Mouse (Mus musculus) ovary, adult 18-20 months (tissue): ENCODE results near the gene Tns3.
A peak's percentile ranks its signal among the peaks of the same experiment; 100 is the strongest.

Experiments
- DNase-seq: peaks from one replicate; pipeline ENCODE4 v3.0.0; 2022; ENCODE audit warnings: low spot score, mixed read lengths

Gene Tns3

GRCm38 (mm10) chr11:8651448-8652035 lies 12.8 kb downstream of the Tns3 start:
- DNase-seq: no peak

- no peak for DNase-seq
These were observed 18.7 kb downstream of the Tns3 start for GRCm38 (mm10) chr11:8645609-8646008.

DNA sequence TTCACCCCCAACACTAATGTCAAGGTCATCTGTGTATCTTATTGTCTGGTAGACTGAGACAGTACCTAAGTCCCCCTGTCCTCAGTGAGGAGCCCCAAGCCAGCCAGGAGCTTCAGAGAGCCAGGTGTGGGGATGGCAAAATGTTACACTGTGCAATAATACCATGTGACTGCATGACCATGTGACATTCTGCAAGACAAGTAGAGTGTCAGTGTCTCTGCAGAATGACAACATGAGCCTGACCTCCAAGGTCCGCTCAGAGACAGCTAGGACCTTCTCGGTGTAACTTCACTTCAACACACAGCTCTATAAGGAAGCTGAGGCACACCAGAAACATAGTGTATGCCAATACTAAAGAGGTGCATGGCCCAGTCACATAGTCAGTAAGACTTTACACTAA lies 20.1 kb downstream of the Tns3 start:
- no peak for DNase-seq

DNA sequence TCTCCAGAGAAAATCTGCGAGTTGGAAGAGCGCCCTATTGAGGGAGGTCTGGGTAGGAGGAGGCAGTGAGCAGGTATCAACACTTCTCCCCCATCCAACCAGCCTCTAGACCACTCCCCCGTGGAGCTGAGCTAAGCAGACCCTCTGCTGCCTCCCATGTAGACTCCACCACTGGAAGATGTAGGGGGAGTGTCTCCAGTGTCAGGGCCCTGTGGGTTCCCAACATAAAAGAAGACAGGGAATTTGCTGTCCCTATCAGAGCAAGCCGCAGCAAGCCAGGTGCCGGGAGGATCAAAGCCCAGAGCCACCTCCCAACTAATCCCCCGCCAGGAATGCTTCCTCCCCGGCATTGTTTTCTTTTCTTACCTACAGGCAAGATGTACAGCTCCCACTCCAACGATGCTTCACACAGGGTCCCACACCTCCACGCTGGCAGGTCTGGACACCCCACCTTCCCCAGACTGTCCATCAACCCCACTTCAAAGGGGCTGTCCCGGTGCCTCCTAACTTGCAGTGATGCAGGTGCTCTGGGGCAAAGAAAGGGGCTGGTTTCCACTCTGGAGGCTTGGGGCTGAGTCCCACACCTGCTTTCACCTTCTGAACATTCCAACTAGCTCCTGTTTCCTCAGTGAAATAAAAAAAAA lies 22.6 kb downstream of the Tns3 start:
- DNase-seq: no peak

GRCm38 (mm10) chr11:8639726-8640125 lies 24.6 kb downstream of the Tns3 start:
- no peak for DNase-seq

DNA sequence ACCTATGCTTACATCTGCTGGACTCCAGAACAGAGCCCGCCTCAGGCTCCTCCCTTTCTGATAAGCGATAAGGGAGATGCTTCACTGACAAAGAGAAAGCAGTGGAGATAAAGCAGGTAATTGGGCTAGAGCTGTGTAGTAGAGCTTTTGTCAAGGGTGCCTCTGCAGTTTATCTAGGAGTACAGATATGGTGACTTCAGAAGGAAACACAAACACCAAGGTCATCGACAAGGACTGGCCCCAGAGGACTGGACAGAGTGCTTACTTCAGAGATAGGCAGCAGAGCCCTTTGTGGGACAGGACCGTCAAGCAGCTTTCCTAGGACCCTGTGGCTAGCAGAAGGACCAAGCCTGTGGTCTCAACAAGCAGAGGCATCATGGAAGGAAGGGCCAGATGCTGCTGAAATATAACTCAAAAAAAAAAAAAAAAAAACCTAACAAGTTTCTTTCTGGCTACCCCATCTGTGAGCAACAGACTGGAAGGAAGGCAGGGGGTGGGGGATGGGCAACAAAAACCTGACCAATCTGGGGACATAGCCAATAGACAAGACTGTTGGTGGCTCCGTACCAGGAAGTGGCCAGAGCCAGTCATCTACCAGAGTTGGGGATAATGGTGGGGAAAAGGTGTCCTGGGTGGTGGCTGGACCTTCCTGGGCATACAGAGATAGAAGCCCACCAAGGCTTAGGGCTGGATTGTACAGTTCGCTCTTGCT lies 25.2 kb downstream of the Tns3 start:
- DNase-seq: no peak

GRCm38 (mm10) chr11:8637469-8638447 lies 26.6 kb downstream of the Tns3 start:
- DNase-seq: no peak

DNA sequence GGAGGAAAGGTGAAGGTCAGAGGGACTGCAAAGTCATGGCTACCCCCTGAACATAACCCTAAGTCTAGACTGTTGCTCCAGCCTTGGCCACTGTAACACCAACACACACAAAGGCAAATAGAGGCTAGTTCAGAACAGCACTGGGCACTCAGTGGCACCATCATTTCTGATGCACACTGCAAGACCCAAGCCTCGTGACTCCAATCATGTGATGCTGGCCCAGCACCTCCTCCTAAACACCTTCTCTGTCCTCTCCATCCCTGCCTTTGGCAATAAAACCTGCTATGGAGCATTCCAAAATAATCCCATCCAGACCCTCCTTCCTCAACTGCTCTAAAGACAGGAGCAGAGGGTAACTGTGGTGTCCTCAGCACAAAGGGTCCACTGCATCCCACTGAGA lies 27.7 kb downstream of the Tns3 start:
- DNase-seq: no peak

- no peak for DNase-seq
These were observed 28.6 kb downstream of the Tns3 start for GRCm38 (mm10) chr11:8635778-8636177.

GRCm38 (mm10) chr11:8634728-8635410 lies 29.5 kb downstream of the Tns3 start:
- no peak for DNase-seq

DNA sequence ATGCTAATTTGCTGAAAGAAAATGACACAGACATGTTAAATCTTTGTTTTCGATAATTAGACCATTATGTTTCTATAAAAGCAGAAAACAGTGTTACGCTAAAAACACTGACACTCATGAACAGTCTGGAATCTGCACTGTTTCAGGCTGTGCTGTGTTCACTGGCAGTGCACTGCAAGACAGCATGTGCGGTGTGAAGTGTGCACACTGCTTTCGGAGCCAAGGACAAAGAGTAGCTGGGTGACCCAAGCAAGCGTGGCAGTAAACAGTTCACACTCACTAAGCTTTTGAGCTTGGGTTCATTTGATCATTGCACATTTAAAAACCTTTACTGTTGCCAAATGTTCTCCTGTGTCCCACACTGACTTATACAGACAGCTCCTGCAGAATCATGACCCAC lies 32.2 kb downstream of the Tns3 start:
- DNase-seq: no peak

GRCm38 (mm10) chr11:8629862-8630390 lies 34.4 kb downstream of the Tns3 start:
- no peak for DNase-seq

DNA sequence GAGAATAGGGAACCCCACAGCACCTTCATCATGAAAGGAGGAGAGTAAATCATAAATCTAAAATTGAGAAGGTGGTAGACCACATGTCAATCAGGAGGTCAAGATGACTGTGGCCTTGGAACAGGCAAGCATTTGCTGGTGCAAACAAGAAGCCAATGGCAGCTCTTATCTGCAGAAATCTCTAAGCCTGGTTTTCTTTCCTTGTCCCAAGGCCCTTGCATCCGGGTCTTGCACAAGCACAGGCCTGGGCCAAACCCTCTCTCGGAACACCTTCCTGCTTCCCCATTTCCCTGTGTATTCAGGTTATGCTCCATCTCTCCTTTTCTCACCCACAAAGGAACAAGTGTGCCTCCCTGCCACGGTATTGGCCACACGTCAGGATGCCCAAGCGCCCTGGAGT lies 35.0 kb downstream of the Tns3 start:
- no peak for DNase-seq

- peak; percentile 58 for DNase-seq
These were observed 35.5 kb downstream of the Tns3 start for GRCm38 (mm10) chr11:8628846-8629253.

- no peak for DNase-seq
These were observed 37.2 kb downstream of the Tns3 start for GRCm38 (mm10) chr11:8627156-8627555.

DNA sequence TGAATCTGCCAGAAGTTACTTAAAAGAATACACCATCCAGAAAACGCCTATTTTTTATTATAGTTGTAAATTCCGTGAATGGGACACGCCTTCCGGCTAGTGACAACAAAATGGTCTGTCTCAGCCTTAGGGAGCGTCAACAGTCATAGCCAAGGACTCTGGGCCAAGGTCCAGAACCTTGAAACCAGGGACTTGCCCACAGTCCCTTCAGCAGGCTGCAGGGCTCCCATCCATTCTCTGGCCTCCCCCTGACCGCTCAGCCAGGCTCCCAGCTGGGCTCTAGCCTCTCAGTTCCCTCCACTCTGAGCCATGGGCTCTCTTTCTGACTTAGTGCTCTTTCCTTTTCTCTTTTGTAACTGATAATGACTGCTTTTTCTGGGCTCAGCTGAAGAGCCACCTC lies 37.6 kb downstream of the Tns3 start:
- DNase-seq: no peak

- DNase-seq: no peak
These were observed 38.3 kb downstream of the Tns3 start for GRCm38 (mm10) chr11:8625915-8626604.

DNA sequence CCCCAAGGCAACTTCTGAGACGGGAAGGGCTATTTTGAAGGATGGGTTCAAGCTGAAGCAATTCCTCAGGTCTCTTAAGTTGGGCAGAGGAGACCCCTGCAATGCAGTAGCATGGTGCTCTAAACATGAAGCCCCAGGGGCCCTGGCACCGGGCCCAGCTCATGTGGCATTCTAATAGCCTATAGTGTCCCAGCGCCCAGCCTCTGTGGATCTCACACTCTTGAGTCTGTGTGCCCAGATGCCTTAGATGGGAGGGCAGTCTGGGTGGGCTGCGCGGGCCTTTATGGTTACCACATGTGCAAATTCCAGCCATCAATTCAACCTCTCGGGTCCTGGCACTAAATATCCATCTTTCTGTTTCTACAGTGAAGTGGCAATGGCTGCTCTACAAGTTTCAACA lies 38.9 kb downstream of the Tns3 start:
- no peak for DNase-seq

GRCm38 (mm10) chr11:8624179-8624886 lies 40.0 kb downstream of the Tns3 start:
- no peak for DNase-seq

GRCm38 (mm10) chr11:8623852-8624178 lies 40.5 kb downstream of the Tns3 start:
- DNase-seq: no peak
